Mouse (Mus musculus) NIH3T3 (cell line): Measurements from ENCODE around the gene Ehmt1.

Experiments used
- DNase-seq: peaks from one replicate; pipeline ENCODE4 v3.0.0-alpha.2; 2012; ENCODE audit warnings: low read depth

The Ehmt1 gene

DNA sequence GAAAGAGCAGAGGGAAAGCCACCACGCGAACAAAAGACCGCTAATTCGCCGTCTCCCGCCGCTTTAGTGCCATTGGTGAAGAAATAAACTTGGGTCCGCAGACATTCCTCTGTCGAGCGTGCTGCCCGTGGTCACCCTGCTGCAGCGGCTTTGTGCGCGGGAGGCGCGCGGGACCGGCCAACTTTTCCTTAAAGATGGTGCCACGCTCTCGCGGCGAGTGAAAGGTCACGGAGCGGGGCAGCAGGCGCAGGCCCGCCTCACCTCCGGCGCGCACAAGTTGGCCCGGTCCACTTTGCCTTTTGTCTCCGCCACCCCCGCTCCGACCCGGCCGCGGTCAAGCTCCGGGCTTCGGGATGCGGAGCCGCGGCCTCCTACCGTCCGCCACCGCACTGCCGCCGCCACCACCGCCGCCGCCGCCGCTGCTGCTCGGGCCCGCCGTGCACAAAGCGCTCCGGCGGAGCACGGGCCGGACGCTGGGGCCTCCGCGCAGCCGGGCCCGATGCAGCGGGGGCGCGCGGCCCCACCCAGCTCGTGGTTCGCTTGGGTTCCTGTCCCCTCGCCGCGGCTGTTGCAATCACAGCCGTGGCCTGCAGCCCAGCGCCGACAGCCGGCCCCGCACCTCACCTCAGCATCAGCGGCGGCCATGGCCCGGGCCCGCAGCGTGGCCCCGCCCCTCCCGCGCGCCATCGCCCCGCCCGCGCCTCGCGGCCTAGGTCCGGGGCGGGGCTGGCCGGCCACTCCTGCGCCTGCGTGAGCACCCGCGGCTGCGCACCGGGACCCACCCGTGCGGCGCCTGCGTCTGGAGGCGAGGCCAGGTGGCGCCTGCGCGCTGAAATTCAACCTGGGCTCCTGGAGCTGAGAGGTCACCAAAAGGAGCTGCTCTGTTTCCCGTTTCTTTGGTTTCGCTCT, at the start of gene Ehmt1:
Gene Ehmt1 (minus strand): TSS at position 685 of the 909 bp plus-strand sequence.
- peak; percentile 96 for DNase-seq

GRCm38 (mm10) chr2:24962304-24963000, 43.0 kb upstream of the Ehmt1 start, which contains the start of gene Dph7:
Dph7 (plus strand) TSS chr2:24962400.
- peak; percentile 76 for DNase-seq

- DNase-seq = peak; percentile 60
Observed at GRCm38 (mm10) chr2:24960910-24961309, 41.5 kb upstream of the Ehmt1 start.

GRCm38 (mm10) chr2:24952537-24953055, 33.2 kb upstream of the Ehmt1 start:
- no peak for DNase-seq

- DNase-seq = peak; percentile 31
Observed at GRCm38 (mm10) chr2:24950189-24950535, 30.7 kb upstream of the Ehmt1 start.

- peak; percentile 98 for DNase-seq
Observed at GRCm38 (mm10) chr2:24949421-24950188, 30.2 kb upstream of the Ehmt1 start, which contains the start of gene Zmynd19. Zmynd19 (plus strand) TSS chr2:24949792.

GRCm38 (mm10) chr2:24944304-24944703, 24.9 kb upstream of the Ehmt1 start:
- DNase-seq = peak; percentile 22

GRCm38 (mm10) chr2:24942092-24942491, 22.7 kb upstream of the Ehmt1 start:
- DNase-seq = no peak

- peak; percentile 96 for DNase-seq
Observed at GRCm38 (mm10) chr2:24935057-24935796, 15.8 kb upstream of the Ehmt1 start, which contains the start of gene Arrdc1. Arrdc1 (minus strand) TSS chr2:24935252.

DNA sequence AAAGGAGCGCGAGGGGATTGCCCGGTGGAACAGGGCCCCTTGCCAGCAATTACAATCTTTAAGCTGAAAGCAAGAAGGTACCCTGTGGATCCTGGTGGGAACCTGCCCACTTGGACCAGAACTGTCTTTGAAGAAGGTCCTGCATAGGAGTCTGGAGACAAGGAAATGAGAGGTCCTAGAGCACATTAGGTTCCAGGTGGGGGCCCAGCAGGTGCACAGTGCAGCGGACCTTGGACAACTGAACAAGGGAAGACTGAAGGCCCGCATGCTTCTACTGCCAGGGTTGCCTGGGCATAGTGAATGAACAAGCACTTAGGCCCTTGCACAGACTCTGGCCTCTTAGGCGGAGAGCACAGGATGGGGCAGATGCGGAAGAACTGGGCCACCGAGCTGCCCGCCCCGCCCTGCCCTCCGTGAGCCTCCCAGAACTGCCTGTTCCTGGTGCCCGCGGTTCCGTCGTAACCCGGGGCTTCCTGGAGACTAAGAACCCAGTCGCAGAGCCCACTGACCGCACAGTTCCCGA, 15.1 kb upstream of the Ehmt1 start:
- DNase-seq = peak; percentile 42

- no peak for DNase-seq
Observed at GRCm38 (mm10) chr2:24929593-24929992, 10.2 kb upstream of the Ehmt1 start.

DNA sequence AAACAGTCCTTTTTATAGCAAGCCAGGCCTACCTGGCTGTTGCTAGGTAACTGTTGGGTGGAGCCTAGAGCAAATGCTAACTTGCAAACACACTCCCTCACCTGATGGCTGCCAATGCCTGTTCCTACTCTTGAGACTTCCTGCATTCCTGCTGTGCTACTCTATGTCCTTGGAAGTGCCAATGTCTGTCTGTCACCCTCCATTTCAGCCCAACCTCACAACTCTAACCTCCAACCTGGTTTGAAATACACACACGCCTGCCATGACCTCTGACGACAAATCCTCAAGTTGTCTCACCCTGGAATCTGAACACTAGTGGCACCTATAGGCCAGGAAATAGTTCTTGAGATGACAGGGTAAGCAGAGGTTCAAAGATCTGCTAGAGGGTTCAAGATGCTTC, 9.7 kb upstream of the Ehmt1 start:
- no peak for DNase-seq

GRCm38 (mm10) chr2:24927810-24928479, 8.5 kb upstream of the Ehmt1 start:
- DNase-seq = no peak

DNA sequence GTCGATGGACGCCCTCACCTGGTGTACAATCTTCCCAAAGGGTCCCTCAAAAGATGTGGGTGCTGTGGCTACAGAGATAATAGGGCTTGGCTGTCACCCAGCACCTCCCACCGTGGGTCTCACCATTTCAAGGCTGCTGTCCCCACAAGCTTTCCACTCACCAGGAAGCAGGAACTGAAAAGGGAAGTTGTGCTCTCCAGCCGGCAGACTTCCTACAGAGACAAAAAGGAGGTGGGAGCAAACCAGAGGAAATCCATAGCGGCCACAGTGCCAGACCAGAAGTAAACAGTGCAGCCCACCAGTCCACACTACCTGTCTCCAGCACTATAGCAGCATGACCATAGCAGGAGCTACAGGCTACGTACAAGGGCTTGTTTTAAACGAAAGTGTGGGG, 7.5 kb upstream of the Ehmt1 start:
- no peak for DNase-seq

- no peak for DNase-seq
Observed at GRCm38 (mm10) chr2:24926345-24926964, 7.0 kb upstream of the Ehmt1 start.

- DNase-seq = no peak
Observed at GRCm38 (mm10) chr2:24925284-24925683, 5.9 kb upstream of the Ehmt1 start.

DNA sequence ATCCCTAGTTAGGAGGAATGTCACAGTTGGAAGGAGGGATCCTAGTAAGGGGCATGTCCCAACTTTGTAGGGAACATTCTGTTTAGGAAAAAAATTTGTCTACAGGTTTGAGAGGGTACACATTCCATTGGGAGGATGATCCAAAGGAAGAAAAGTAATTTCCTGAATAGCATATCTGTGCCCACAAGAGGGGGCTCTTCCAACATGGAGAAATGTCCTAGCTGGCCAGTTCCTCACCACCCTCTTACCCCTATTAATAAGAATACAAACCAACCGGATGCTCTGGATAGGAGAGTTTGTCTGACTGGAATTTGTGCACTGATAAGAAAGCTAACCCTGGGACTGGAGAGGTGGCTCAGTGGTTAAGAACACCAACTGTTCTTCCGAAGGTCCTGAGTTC, 4.1 kb upstream of the Ehmt1 start:
- peak; percentile 65 for DNase-seq

DNA sequence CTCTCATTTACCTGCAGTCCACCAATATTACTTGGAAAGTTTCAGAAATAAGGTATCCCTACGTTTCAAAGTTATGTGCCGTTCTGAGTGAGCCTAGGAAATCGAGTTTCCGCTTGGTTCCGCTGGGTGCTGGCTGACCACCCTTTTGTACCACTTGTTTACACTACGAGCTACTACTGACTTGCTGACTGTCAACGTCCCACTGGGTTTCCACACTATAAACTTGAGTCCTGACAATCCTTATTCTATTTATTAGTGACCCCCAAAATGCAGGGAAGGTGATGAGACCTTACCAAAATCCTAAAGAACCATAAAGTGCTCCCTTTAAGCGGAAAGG, 393 bp upstream of the Ehmt1 start:
- DNase-seq = no peak

DNA sequence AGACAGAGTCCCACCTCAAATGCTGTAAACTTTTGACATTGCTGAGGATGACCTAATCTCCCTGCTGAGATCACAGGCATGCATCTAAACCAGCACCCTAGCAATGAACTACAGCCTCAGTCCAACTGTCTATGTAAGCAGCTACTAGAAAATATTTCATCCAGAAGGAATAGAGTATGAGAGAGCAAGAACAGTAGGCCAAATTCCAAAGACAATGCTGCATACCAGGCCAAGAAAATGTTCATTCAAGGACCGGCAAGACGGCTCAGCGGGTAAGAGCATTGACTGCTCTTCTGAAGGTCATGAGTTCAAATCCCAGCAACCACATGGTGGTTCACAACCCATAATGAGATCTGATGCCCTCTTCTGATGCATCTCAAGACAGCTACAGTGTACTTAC, 4.7 kb downstream of the Ehmt1 start:
- DNase-seq = no peak

GRCm38 (mm10) chr2:24912589-24912988, 6.8 kb downstream of the Ehmt1 start:
- no peak for DNase-seq
